Mouse (Mus musculus) heart, adult 9 months (tissue): ENCODE measurements around the gene Rbms3.

ENCODE experiments used
- DNase-seq, 2 experiments: peaks; one replicate each; pipeline ENCODE4 v3.0.0; 2022; ENCODE audit warnings: low spot score in 2 of 2

Rbms3 gene

DNA sequence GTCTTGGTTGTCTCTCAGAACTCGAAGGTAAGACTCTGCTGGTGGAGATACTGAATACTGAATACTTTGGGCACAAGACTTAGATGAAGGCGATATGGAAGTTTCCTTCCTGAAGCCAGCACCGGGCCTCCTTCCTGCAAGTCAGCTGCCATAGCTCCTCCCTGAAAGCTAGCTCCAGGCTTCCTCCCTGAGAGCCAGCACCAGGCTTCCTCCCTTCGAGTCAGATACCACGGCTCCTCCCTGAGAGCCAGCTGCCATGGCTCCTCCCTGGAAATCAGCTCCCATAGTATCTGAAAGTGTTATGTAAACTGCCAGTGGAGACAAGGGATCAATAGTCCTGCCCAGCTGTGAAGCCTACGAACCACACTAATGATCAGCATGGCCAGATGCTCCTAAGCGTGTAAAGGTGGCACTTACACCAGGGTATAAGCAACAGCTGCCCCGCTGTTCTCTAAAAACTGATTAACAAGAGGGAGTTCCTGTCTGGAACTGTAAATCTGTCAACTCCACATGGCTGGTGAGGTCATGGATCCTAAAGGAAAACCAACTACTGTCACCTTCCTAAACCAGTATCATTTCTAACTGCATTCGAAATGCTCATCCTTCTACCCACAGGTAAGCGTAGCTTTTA lies 867.2 kb downstream of the Rbms3 start:
- DNase-seq, result peak in 1 of 2 experiments; percentile 4

DNA sequence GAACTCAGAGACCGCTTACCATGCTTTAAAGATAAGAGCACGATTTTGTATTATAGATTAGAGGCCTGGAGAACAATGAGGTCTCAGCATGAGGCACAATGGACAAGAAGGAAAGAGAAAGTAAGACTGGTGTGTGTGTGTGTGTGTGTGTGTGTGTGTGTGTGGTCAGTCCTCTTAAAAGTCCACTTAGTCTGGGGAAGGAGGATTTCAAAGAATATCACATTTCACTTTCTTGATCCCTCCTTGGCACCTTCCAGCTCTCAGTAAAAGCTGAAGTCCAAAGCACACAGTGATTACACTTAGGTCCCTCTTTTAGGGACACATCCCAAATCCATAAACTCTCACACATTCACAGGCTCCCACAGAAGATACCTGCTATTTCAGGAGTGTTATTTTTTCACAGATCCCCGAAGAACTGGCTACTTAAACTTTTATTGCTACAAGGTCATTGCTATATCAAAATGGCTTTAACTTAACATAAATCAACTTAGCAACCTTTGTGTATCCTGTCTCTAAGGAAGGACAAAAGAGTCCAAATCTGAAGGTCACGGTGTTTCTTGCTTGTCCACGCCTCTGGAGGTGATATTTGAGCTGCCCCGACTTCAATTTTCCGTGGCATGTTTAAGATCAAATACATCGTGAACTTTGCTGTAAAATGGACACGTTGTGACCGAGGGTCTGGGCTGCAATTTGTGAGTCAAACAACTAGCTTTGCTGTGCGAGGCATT lies 880.7 kb downstream of the Rbms3 start:
- no peak for DNase-seq

DNA sequence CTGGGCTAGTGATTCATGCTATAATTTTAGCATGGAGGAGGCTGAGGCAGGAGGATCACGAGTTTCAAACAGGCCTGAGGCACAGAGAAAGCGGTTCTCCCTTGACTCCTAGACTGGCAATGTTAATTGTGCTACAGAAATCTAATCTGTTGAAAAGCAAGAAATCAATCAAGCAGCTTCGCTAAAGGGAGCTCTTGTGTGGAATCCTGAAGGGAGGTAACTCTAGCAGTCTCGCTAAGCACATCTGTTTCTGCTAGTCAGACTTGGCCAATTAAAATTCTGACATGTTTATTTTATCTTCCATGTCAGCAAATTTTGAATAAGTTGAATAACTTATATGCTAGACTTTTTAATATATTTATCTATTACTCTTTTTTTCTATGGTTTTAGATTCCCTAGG lies 881.4 kb downstream of the Rbms3 start:
- no peak for DNase-seq

- no peak for DNase-seq
Measured at GRCm38 (mm10) chr9:116746871-116747270, 882.8 kb downstream of the Rbms3 start.

GRCm38 (mm10) chr9:116737786-116738185 lies 891.9 kb downstream of the Rbms3 start:
- no peak for DNase-seq

DNA sequence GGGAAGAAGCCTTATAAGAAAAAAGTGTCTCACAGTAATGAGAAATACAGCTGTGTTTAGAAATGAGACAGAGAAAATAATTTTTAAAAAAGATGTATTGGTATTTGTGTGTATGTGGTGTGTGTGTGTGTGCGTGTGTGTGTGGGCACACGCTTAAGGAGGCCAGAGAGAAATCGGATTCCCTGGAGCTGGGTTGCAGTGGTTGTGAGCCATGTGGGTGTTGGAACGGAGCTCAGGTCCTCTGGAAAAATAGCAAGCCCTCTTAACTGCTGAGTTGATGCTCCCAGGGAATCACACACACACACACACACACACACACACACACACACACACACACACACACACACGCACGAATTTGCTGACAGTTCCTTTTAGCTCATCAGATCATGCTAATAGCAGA lies 900.5 kb downstream of the Rbms3 start:
- DNase-seq, result no peak

- DNase-seq, result no peak
Measured at GRCm38 (mm10) chr9:116728655-116729054, 901.1 kb downstream of the Rbms3 start.

DNA sequence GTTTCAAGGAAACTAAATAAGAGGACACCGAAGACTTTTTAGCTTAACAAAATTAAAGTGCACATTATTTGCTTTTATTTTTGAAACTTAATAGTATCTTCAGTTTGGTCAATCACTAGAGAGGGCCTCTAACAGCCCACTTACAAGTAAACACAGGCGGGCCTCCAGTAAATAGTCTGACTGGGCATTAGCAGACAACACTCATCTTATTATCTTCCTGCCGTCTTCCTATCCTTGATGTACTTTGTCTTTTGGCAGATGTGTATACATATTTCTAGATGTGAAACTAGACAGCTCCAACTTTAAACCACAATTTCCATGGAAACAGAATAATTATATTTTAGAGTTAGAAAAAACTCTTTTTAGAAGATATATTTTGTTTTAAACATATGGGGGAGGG lies 901.6 kb downstream of the Rbms3 start:
- no peak for DNase-seq

DNA sequence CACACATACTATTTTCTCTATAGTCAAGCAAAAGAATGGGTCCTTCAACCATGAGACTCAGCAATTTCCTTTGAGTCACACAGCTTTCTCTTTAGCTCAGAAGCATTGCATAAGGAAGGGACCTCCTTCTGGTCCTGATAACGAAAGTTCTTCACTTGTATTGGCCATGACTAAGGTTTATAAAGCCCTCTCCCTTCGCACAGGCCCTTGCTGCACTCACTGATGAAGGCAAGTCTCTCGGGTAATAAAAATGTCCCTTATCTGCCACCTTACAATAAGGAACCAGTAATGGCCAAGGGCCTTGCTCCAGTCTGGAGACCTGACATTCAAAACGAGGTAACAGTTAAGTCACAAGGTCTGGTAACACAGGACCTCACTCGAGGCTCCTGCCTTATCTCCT lies 905.1 kb downstream of the Rbms3 start:
- DNase-seq, result no peak

DNA sequence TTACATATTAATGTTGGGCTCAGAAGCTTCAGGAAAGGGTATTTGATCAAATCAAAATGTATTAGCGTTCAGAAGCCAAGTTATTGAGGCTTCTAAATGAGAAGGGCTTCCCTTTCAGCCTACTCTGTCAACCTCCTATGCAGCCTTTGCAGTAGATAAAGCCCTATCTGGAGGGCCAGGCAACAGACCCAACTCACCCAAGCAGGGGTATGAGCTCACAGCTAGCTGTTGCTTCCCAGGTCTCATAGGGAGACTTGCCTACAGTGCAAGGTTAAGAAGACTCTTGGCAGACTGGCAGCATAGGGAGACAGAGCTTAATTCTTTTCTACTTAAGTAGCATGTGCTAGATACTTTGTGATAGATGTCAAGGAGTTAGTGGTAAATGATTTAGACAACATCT lies 926.6 kb downstream of the Rbms3 start:
- DNase-seq, result no peak

- peak; percentile 20 to 26 for DNase-seq
Measured at GRCm38 (mm10) chr9:116702611-116703010, 927.1 kb downstream of the Rbms3 start.

- DNase-seq, result peak in 1 of 2 experiments; percentile 5
Measured at GRCm38 (mm10) chr9:116701511-116702179, 928.1 kb downstream of the Rbms3 start.

- DNase-seq, result no peak
Measured at GRCm38 (mm10) chr9:116688615-116689014, 941.1 kb downstream of the Rbms3 start.

DNA sequence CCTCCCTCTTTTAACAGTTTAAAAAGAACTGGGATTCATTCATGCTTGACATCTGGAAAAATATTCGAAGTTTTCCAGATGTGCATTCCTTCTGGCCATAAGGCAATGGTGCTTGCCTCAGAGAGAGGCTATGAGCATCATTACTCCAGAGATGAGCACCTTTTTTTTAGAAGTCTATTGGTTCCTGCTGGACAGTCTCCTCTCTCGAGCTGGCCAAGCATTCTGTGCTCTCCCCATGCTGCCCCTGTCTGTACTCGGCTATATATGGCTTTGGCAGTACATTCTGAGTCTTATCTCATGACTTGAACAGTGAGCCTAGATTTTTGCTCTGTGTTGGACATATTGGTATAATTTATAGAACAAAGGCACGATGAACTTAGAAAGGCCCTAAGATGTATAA lies 952.6 kb downstream of the Rbms3 start:
- no peak for DNase-seq

DNA sequence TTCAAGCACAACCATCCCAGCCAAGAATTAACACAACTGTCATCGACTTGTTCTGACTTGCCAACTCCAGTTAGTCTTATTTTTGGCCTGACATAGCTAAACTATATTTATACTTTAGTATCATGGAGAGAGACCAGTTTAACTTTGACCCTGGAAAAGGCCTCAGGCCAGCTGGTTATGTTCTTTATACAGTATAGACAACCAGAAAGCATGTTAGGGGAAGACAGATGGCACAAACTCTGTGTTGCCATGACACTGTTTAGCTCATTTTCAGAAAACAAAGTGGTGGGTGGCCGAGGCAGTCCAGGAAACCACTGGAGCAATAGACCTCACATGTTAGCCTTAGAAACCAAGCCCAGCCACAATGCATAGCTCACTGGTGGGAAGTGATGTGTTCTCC lies 953.3 kb downstream of the Rbms3 start:
- peak; percentile 49 to 61 for DNase-seq

DNA sequence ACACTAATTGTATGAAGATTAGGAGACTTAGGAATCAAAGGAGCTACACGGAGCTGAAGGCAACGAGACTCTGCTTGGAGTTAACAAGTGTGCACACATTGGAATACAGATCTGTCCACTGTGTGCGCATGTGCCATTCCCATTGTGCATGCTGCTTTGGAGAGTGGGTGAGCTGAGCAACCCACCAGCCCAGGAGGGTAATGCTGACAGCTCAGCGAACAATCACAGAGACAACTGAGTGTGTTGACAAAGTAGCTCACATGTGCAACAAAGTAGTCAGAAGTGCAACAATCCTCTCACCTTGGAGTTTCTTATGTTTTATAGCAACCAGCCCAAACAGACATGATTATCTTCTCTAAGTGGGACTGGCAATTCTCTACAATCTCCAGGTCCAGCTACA lies 955.5 kb downstream of the Rbms3 start:
- peak in 1 of 2 experiments; percentile 8 for DNase-seq

DNA sequence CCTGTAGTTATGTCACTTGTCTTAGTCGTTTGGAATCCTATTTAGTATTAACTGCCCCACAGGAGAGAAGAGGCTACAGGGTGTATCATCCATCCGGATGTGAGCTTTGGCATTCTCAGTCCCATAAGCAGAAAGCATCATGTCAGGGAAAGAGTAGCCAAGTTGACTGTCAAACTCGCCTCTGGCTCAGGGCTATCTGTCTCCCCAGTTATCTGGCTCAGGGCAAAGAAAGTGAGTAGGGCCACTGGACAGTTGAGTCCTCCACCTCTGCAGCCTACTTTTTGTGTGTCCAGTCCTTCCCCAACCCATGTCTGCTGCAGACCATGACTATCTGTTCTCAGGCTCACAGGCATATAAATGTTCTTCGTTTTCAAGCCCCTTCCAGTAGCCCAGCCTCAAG lies 968.7 kb downstream of the Rbms3 start:
- no peak for DNase-seq

DNA sequence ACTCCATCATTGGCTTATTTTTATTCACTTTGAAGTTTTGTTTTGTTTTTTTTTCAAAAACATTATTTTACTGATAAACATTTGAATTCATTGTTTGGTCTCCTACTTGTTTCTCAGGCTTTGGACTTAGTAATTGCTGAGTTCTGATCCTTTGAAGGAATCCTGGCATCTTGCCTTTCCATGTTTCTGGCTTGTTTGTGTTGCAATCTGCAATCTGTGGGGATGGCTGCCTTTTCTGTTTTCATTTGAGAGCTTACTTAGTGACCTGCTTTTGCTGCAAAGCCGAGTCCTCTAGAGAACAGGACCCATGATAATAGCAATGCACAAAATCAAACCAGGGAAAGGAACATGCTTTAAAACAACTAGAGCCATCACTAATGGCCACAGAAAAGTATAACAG lies 969.8 kb downstream of the Rbms3 start:
- DNase-seq, result peak in 1 of 2 experiments; percentile 17

- no peak for DNase-seq
Measured at GRCm38 (mm10) chr9:116657141-116657540, 972.6 kb downstream of the Rbms3 start.

- no peak for DNase-seq
Measured at GRCm38 (mm10) chr9:116651414-116651813, 978.3 kb downstream of the Rbms3 start.

- no peak for DNase-seq
Measured at GRCm38 (mm10) chr9:116649955-116650354, 979.8 kb downstream of the Rbms3 start.

DNA sequence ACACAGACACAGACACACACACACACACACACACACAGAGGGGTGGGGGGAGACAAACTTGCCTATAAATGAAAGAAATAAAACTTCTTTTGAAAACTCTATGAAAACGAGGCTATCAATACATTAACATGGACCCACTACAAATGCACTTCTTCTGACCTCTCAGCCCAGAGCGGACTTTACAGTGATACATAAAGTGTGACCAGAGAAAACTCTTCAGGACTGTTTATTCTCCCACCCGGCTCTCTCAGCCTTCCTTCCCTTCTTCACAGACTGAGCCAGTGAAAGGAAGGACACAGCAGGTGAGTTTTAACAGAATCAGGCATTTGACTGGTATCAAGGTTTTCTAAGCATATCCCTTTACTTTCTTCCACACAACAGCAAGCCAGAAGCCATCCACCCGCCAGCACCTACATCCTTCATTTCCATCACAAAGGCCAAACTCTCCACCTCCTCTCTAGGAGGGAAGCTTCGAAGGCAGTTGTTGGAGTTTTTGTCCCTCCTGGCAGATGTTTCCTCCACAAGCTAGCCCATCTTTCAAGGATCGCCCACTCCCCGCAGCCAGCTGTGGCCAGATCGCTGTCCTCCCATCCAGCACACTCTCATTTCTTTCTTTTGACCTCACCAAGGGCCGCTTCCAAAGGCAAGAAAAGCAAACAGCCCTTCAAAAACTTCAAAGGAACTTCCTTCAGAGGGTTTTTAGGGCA lies 980.5 kb downstream of the Rbms3 start:
- no peak for DNase-seq
